Comparison of ENCODE assay signal across 8 mouse cellular contexts in the genomic region with DNA sequence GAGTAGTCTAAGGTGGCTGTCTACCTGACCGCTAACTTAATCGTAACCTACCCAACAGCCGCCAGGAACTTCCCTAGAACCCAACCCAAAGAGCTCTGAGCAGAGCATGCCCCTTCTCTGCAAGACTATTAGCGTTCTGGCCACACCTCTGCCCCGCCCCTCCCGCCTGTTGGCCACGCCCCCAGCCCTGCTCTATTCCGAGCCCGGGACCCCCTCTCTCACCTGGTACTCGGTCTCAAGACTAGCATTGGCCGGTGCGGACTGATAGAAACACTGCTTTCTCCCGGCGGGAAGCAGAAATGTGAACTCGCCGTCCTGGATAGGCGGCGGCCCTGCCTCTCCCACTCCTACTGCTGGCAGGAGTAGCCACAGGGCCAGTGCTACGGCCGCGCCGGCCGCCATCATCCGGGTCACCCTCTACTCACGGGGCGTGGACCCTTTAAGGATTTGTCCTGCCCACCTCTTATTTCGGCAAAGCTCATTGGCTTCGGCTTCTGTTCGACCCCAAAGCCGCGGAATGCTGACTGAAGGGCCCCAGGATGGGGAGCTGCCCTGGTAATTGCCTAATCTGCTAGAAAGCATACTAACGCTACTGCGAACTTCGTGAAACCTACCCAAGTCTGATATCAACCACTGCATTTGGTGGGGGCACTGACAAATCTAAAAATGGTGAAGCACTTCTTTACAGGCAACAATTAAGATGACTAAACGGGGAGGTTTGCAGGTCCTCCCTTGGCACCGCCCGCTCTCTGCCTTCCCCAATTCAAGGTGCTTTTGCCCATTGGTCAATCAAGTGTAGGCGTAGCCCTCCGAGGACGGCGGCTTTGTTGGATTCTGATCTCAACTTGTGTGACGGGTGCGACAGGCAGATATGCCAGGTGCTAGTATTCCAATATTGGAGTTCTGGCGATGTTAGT. TPM values are rescaled to one million over a fixed set of nuclear protein-coding genes. Genes with fewer than 3 reads are reported as not detected.
DNase-seq lines count a peak whose midpoint lies in the region; ATAC-seq and TF ChIP-seq lines count a peak whose summit lies in the region.

A gene (minus strand): TSS at position 481 of the 917 bp plus-strand sequence.

- peak within 1 kb of the TSS; percentile 79 for H3K9ac ChIP-seq in forebrain, embryonic 16.5 days (replicated peaks; ENCODE audit: low read depth, low read length)
- H3K9ac ChIP-seq in lung, embryonic 14.5 days: peak within 1 kb of the TSS; percentile 67

- DNase-seq in G1E (ENCODE audit: low spot score): peak; percentile 96
- peak; percentile 94 to 97 for DNase-seq in cerebellum, adult 18-20 months
- peak; percentile 94 to 97 for DNase-seq in heart, postnatal 36 days
- DNase-seq in layer of hippocampus, adult 2 months (ENCODE audit: low spot score in 2 of 2): peak; percentile 91 to 95
- peak; percentile 98 for DNase-seq in lung, embryonic 14.5 days
- peak; percentile 79 for DNase-seq in thymus, adult 2 months

- no peaks in the 10 kb centered on the region for H3K27me3 ChIP-seq in G1E (ENCODE audit: insufficient read depth, low read length)
- H3K27me3 ChIP-seq in forebrain, embryonic 16.5 days (replicated peaks; ENCODE audit: control insufficient read depth, insufficient read depth, low read length): no peaks in the 10 kb centered on the region
- no peaks in the 10 kb centered on the region for H3K27me3 ChIP-seq in lung, embryonic 14.5 days (ENCODE audit: insufficient read depth, low read length)
- no peaks in the 10 kb centered on the region for H3K27me3 ChIP-seq in thymus, adult 2 months (ENCODE audit: control insufficient read depth, insufficient read depth, low read length)

- peak within 1 kb of the TSS; percentile 78 for H3K4me2 ChIP-seq in forebrain, embryonic 16.5 days (ENCODE audit: low read length)
- peak within 1 kb of the TSS; percentile 73 for H3K4me2 ChIP-seq in lung, embryonic 14.5 days

- peak within 1 kb of the TSS; percentile 84 for H3K27ac ChIP-seq in forebrain, embryonic 16.5 days (ENCODE audit: low read length)
- peak within 1 kb of the TSS; percentile 98 for H3K27ac ChIP-seq in layer of hippocampus, adult 2 months
- peak within 1 kb of the TSS; percentile 89 for H3K27ac ChIP-seq in lung, embryonic 14.5 days (ENCODE audit: low read depth)
- H3K27ac ChIP-seq in olfactory bulb, adult 2 months (ENCODE audit: insufficient read depth, low read depth, low read length): peak within 1 kb of the TSS; percentile 92
- no peak within 1 kb of the TSS for H3K27ac ChIP-seq in thymus, adult 2 months (ENCODE audit: control insufficient read depth, insufficient read depth, low read length)

- ATAC-seq in G1E (ENCODE audit: extremely low read depth, insufficient number of reproducible peaks, low FRiP score, poor library complexity, severe bottlenecking): peak; percentile 84
- peak; percentile 96 for ATAC-seq in forebrain, embryonic 16.5 days
- ATAC-seq in lung, embryonic 14.5 days (ENCODE audit: insufficient read depth): peak; percentile 97

- peaks cover 44% of the 10 kb centered on the region for H3K4me1 ChIP-seq in G1E (ENCODE audit: insufficient read depth, low read depth, low read length)
- peaks cover 16% of the 10 kb centered on the region for H3K4me1 ChIP-seq in forebrain, embryonic 16.5 days (replicated peaks; ENCODE audit: control insufficient read depth, insufficient read depth, low read length)
- peaks cover 5% of the 10 kb centered on the region; the same call in 1 of the 2 replicates for H3K4me1 ChIP-seq in lung, embryonic 14.5 days (ENCODE audit: insufficient read depth)
- H3K4me1 ChIP-seq in olfactory bulb, adult 2 months (ENCODE audit: control insufficient read depth, insufficient read depth, low read length): peaks cover 8% of the 10 kb centered on the region
- peaks cover 18% of the 10 kb centered on the region for H3K4me1 ChIP-seq in thymus, adult 2 months (replicated peaks; ENCODE audit: control insufficient read depth, insufficient read depth, low read length)

- peak within 1 kb of the TSS; percentile 81 for H3K4me3 ChIP-seq in G1E (ENCODE audit: low read depth, low read length)
- peak within 1 kb of the TSS; percentile 79 for H3K4me3 ChIP-seq in forebrain, embryonic 16.5 days (replicated peaks; ENCODE audit: low read length)
- H3K4me3 ChIP-seq in layer of hippocampus, adult 2 months: peak within 1 kb of the TSS; percentile 71
- H3K4me3 ChIP-seq in lung, embryonic 14.5 days (ENCODE audit: low read depth, low read length): peak within 1 kb of the TSS; percentile 72
- H3K4me3 ChIP-seq in olfactory bulb, adult 2 months (ENCODE audit: insufficient read depth, low read depth, low read length): peak within 1 kb of the TSS; percentile 95
- H3K4me3 ChIP-seq in thymus, adult 2 months (ENCODE audit: control insufficient read depth, insufficient read depth, low read length): peak within 1 kb of the TSS; percentile 71

- H3K9me3 ChIP-seq in G1E (replicated peaks): peaks cover 6% of the 10 kb centered on the region
- no peaks in the 10 kb centered on the region for H3K9me3 ChIP-seq in forebrain, embryonic 16.5 days (ENCODE audit: control insufficient read depth, low read length)
- no peaks in the 10 kb centered on the region for H3K9me3 ChIP-seq in lung, embryonic 14.5 days (ENCODE audit: low read depth, low read length)

- peak; percentile 51 for TF ChIP-seq POLR2A in olfactory bulb, adult 2 months (IDR thresholded peaks at IDR 0.05; ENCODE audit: insufficient read depth, low read depth, low read length)
- 0 out of 2 replicates have a peak, but pooled peaks have one; percentile 25 for TF ChIP-seq POLR2A in thymus, adult 2 months (IDR thresholded peaks at IDR 0.05; ENCODE audit: control insufficient read depth, extremely low read depth, insufficient read depth, low read length, poor library complexity)

- TF ChIP-seq CTCF in G1E (IDR thresholded peaks at IDR 0.05; ENCODE audit: low read depth, low read length): no peak
- no peak for TF ChIP-seq CTCF in layer of hippocampus, adult 2 months (conservative IDR thresholded peaks at IDR 0.05)
- no peak for TF ChIP-seq CTCF in lung, embryonic 14.5 days (IDR thresholded peaks at IDR 0.05; ENCODE audit: low read depth)
- TF ChIP-seq CTCF in olfactory bulb, adult 2 months (IDR thresholded peaks at IDR 0.05; ENCODE audit: insufficient read depth, low read depth, low read length): no peak
- TF ChIP-seq CTCF in thymus, adult 2 months (IDR thresholded peaks at IDR 0.05; ENCODE audit: borderline replicate concordance, control insufficient read depth, extremely low read depth, insufficient read depth, low read length, poor library complexity): no peak

- under 1% methylated on average over 44 of the region's 44 CpGs for WGBS in forebrain, embryonic 16.5 days
- under 1% methylated on average over 44 of the region's 44 CpGs for WGBS in lung, embryonic 14.5 days
- under 1% methylated on average over 44 of the region's 44 CpGs for WGBS in olfactory bulb, adult 2 months
- under 1% methylated on average over 44 of the region's 44 CpGs for WGBS in thymus, adult 2 months

- intact Hi-C loops in heart, postnatal 36 days (cut with DNase I): loop anchor here (2.0 kb wide), 1 partner anchor 37 kb away; a partner anchor contains a TSS

- H3K36me3 ChIP-seq in G1E (replicated peaks): peaks cover 42% of the 10 kb centered on the region
- peaks cover 8% of the 10 kb centered on the region; the same call in 1 of the 2 replicates for H3K36me3 ChIP-seq in forebrain, embryonic 16.5 days (ENCODE audit: control insufficient read depth, insufficient read depth)
- H3K36me3 ChIP-seq in lung, embryonic 14.5 days (ENCODE audit: insufficient read depth): peaks cover 39% of the 10 kb centered on the region
- peaks cover 13% of the 10 kb centered on the region for H3K36me3 ChIP-seq in thymus, adult 2 months (ENCODE audit: control insufficient read depth, insufficient read depth, low read length)

RNA-seq across cellular contexts. Expression of the gene that starts here (rescaled TPM):
- 2.4 TPM in 1 of 2 replicates, not detected in the other for total RNA-seq in G1E (2014; fragmentation: Nextera tagmentation)
- 8.0 and 10.5 TPM in 2 replicates for total RNA-seq in G1E (2017)
- polyA plus RNA-seq in G1E (2012): 6.2 and 6.3 TPM in 2 replicates
- polyA plus RNA-seq in forebrain, embryonic 16.5 days (2015; fragmentation: Nextera tagmentation; extraction: Ambion mirVana): 52.7 and 54.6 TPM in 2 replicates
- 10 to 100 TPM; 44.9 to 46.9 TPM for total RNA-seq in heart, postnatal 36 days (2021)
- 10 to 100 TPM; 13.5 to 15.5 TPM for total RNA-seq in layer of hippocampus, adult 2 months (2021)
- 106 and 108 TPM in 2 replicates for polyA plus RNA-seq in lung, embryonic 14.5 days (2014; fragmentation: Nextera tagmentation; extraction: Ambion mirVana)
- polyA plus RNA-seq in olfactory bulb, adult 2 months (2012; ENCODE audit: insufficient read depth, insufficient read length, low replicate concordance, missing spikeins): not detected in 2 replicates
- 12.8 and 17.0 TPM in 2 replicates for polyA plus RNA-seq in thymus, adult 2 months (2012; rRNA removed)
